Mouse (Mus musculus): ENCODE results near the gene Ifi214.
"Not testable (repeated sequence)": the region's sequence is repeated elsewhere in the genome, so short reads cannot be mapped to it uniquely, and the experiment has no call there.

GRCm38 (mm10) chr1:173490812-173491480 is 44.8 kb downstream of the Ifi214 start, which contains the start of gene Ifi206:
- TF ChIP-seq EP300, CTCF (IDR thresholded peaks at IDR 0.05; ENCODE audit: low read depth): not testable (repeated sequence)

Data from heart, postnatal 0 days (tissue).